ENCODE assay signal across 8 mouse cellular contexts in genomic region chr6:115994877-115995520, GRCm38 (mm10). TPM values are rescaled to one million over a fixed set of nuclear protein-coding genes. Genes with fewer than 3 reads are reported as not detected.
DNase-seq lines count a peak whose midpoint lies in the region; ATAC-seq and TF ChIP-seq lines count a peak whose summit lies in the region.

Plxnd1 (minus strand) TSS chr6:115995005.

- peak within 1 kb of the TSS; percentile 82 for H3K27ac ChIP-seq in cortical plate, adult 2 months (ENCODE audit: insufficient read depth, low read length)
- H3K27ac ChIP-seq in hindbrain, postnatal 0 days = peak within 1 kb of the TSS; percentile 3; the same call in 1 of the 2 replicates
- H3K27ac ChIP-seq in macrophage = peak within 1 kb of the TSS; percentile 92

- H3K27me3 ChIP-seq in hindbrain, postnatal 0 days (ENCODE audit: insufficient read depth, low read length) = peaks cover 6% of the 10 kb centered on the region; the same call in 1 of the 2 replicates

- peak within 1 kb of the TSS; percentile 81 for H3K4me3 ChIP-seq in cortical plate, adult 2 months (ENCODE audit: insufficient read depth, low read length)
- peak within 1 kb of the TSS; percentile 46 for H3K4me3 ChIP-seq in hindbrain, postnatal 0 days (ENCODE audit: low read length)
- peak within 1 kb of the TSS; percentile 45 for H3K4me3 ChIP-seq in macrophage (ENCODE audit: inconsistent target)

- peak; percentile 20; the same call in 1 of the 2 replicates for TF ChIP-seq POLR2A in cortical plate, adult 2 months (IDR thresholded peaks at IDR 0.05; ENCODE audit: extremely low read depth, insufficient read depth, low read length)

- H3K9ac ChIP-seq in hindbrain, postnatal 0 days (replicated peaks; ENCODE audit: low read length) = peak within 1 kb of the TSS; percentile 44

- H3K4me1 ChIP-seq in cortical plate, adult 2 months (ENCODE audit: control insufficient read depth, insufficient read depth, low read length) = 0 out of 2 replicates have a peak, but pooled peaks cover 4% of the 10 kb centered on the region
- H3K4me1 ChIP-seq in hindbrain, postnatal 0 days (ENCODE audit: insufficient read depth, low read length) = no peaks in the 10 kb centered on the region

- peak; percentile 92 to 95 for DNase-seq in gastrocnemius, adult 8-10 months (ENCODE audit: low spot score in 2 of 2)
- peak; percentile 82 for DNase-seq in hindbrain, postnatal 0 days (ENCODE audit: low spot score)
- DNase-seq in left cerebral cortex, adult 18-20 months (ENCODE audit: low spot score in 2 of 2) = peak; percentile 83
- peak; percentile 73 for DNase-seq in retina, postnatal 7 days (ENCODE audit: low read depth, low spot score)
- peak; percentile 86 to 95 for DNase-seq in urinary bladder, adult 18-20 months (ENCODE audit: low spot score in 2 of 2)

- H3K9me3 ChIP-seq in hindbrain, postnatal 0 days (ENCODE audit: low read length) = no peaks in the 10 kb centered on the region

- H3K36me3 ChIP-seq in hindbrain, postnatal 0 days (ENCODE audit: insufficient read depth, low read length) = no peaks in the 10 kb centered on the region
- H3K36me3 ChIP-seq in macrophage (ENCODE audit: inconsistent target) = no peaks in the 10 kb centered on the region

- peak within 1 kb of the TSS; percentile 85 for H3K4me2 ChIP-seq in hindbrain, postnatal 0 days (ENCODE audit: low read depth, low read length)

- TF ChIP-seq CTCF in cortical plate, adult 2 months (IDR thresholded peaks at IDR 0.05; ENCODE audit: extremely low read depth, insufficient read depth, low read length) = no peak
- no peak for TF ChIP-seq CTCF in hindbrain, postnatal 0 days (IDR thresholded peaks at IDR 0.05; ENCODE audit: low read depth)

- ATAC-seq in activated CD4-positive, CD25-positive, alpha-beta regulatory T cell, adult 4 months = peak; percentile 63
- peak; percentile 60 for ATAC-seq in hindbrain, postnatal 0 days

- peaks cover 39% of the 10 kb centered on the region for H3K79me2 ChIP-seq in macrophage (ENCODE audit: inconsistent target)

- WGBS in hindbrain, postnatal 0 days = under 1% methylated on average over 27 of the region's 51 CpGs
- under 1% methylated on average over 40 of the region's 51 CpGs for WGBS in macrophage (ENCODE audit: missing documents)

RNA-seq across cellular contexts. Expression of gene Plxnd1, which starts in this region (rescaled TPM):
- 10 to 100 TPM; 10.6 to 10.8 TPM for polyA plus RNA-seq in activated CD4-positive, CD25-positive, alpha-beta regulatory T cell, adult 4 months (2017; shearing (Covaris generic))
- 103 and 115 TPM in 2 replicates for polyA plus RNA-seq in cortical plate, adult 2 months (2012; rRNA removed)
- 10 to 100 TPM; 12.9 to 25.5 (median 19.1) TPM for total RNA-seq in gastrocnemius, adult 8-10 months (2022)
- 31.2 and 36.1 TPM in 2 replicates for total RNA-seq in hindbrain, postnatal 0 days (2014; rRNA removed)
- 6.1 and 8.2 TPM in 2 replicates for polyA plus RNA-seq in hindbrain, postnatal 0 days (2015; fragmentation: Nextera tagmentation; extraction: Ambion mirVana)
- 100 to 1,000 TPM; 103 to 123 TPM for total RNA-seq in left cerebral cortex, adult 18-20 months (2021)
- total RNA-seq in macrophage (2018; cell fraction: chromatin; rRNA removed) = 1,000 to 10,000 TPM in 1 of 26 experiments, 100 to 1,000 TPM in 25; 192 to 1,896 (median 380) TPM
- 100 to 1,000 TPM; 198 to 344 (median 273) TPM for total RNA-seq in macrophage (2018; cell fraction: cytosol; rRNA removed)
- total RNA-seq in macrophage (2018; cell fraction: nucleus; rRNA removed) = 100 to 1,000 TPM; 233 to 720 (median 426) TPM
- polyA plus RNA-seq in macrophage (2018) = 130 to 283 TPM (median 243 TPM) in 3 replicates

Comparison
In these comparisons a context has a peak if more than half of its experiments do, and no peak if none do; other contexts are left out.
1. Peak in every context shown above with its lines: DNase-seq, ATAC-seq, H3K4me3 ChIP-seq and H3K27ac ChIP-seq.
2. H3K27ac ChIP-seq: peak in every context shown above with its lines; median percentile 92 in macrophage; 82 in cortical plate, adult 2 months; 3 in hindbrain, postnatal 0 days.